Mouse (Mus musculus): Measurements from ENCODE around the gene Tspan18. TPM values are rescaled to one million over a fixed set of nuclear protein-coding genes. Genes with fewer than 3 reads are reported as not detected.

The Tspan18 gene
- polyA plus RNA-seq, 1 experiment = 0.06 TPM

DNA sequence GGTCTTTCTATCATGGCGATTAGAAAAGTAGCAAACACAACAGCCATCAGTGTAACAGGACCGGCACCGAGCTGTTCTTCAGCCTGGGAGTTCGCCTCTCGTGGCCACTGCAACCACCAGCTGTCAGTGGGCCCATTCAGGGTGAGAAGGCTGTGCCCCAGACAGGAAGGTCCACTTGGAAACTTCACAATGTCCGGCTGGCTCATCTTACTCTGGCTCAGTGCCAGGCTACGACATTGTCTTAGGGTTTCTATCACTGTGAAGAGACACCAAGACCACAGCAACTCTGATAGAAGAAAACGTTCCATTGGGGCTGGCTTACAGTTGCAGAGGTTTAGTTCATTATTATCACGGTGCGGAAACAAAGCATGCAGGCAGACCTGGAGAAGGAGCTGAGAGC, 45.1 kb downstream of the Tspan18 start:
- no peaks in the 10 kb centered on the region for H3K79me3 ChIP-seq (ENCODE audit: low read depth)
- no peak for TF ChIP-seq MYOG (IDR thresholded peaks at IDR 0.05; ENCODE audit: control insufficient read depth, extremely low read depth, insufficient read length)
- no peak for TF ChIP-seq CTCF (IDR thresholded peaks at IDR 0.05; ENCODE audit: control insufficient read depth, insufficient read depth, insufficient read length)
- TF ChIP-seq MYOD1 (IDR thresholded peaks at IDR 0.05; ENCODE audit: control insufficient read depth, insufficient read length, low read depth) = no peak
- H3K27me3 ChIP-seq (ENCODE audit: control insufficient read depth, insufficient read depth, insufficient read length) = no peaks in the 10 kb centered on the region
- no peaks in the 10 kb centered on the region for H3K79me2 ChIP-seq (ENCODE audit: control insufficient read depth, insufficient read depth)
- no peak overlapping the region for H3K4me3 ChIP-seq (ENCODE audit: insufficient read depth, poor library complexity, severe bottlenecking)
- H3ac ChIP-seq (ENCODE audit: control insufficient read depth, insufficient read length, low read depth) = no peak overlapping the region
- H3K36me3 ChIP-seq (ENCODE audit: control insufficient read depth, insufficient read depth) = no peaks in the 10 kb centered on the region

DNA sequence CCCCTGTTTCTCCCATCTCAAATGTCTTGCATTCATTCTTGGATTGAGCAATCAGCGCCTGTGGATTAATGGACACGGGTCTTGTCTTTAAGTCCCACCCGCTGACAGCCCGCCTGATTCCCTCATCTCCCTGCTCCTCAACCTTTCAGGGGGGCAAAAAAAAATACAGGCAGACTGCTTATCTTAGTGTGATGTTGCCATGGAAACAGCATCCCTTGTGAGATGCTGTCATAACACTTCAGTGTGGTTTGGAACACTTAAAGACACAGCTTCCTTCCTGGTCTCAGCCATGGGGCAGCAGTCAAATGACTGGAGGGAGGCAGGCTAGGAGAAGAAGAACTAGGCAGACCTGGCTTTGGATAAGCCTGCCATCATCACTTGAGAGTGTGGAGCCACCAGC, 47.0 kb downstream of the Tspan18 start:
- H3K27me3 ChIP-seq (ENCODE audit: control insufficient read depth, insufficient read depth, insufficient read length) = no peaks in the 10 kb centered on the region
- no peaks in the 10 kb centered on the region for H3K79me2 ChIP-seq (ENCODE audit: control insufficient read depth, insufficient read depth)
- H3K4me3 ChIP-seq (ENCODE audit: insufficient read depth, poor library complexity, severe bottlenecking) = no peak overlapping the region
- no peaks in the 10 kb centered on the region for H3K79me3 ChIP-seq (ENCODE audit: low read depth)
- no peaks in the 10 kb centered on the region for H3K36me3 ChIP-seq (ENCODE audit: control insufficient read depth, insufficient read depth)
- no peak overlapping the region for H3ac ChIP-seq (ENCODE audit: control insufficient read depth, insufficient read length, low read depth)
- TF ChIP-seq MYOD1 (IDR thresholded peaks at IDR 0.05; ENCODE audit: control insufficient read depth, insufficient read length, low read depth) (no peak), MYOG (IDR thresholded peaks at IDR 0.05; ENCODE audit: control insufficient read depth, extremely low read depth, insufficient read length) (no peak), USF1 (IDR thresholded peaks at IDR 0.05; ENCODE audit: low read depth) (no peak), FOSL1 (IDR thresholded peaks at IDR 0.05; ENCODE audit: insufficient read depth, low read length, poor library complexity, severe bottlenecking) (no peak), MAX (IDR thresholded peaks at IDR 0.05) (no peak), CEBPB (IDR thresholded peaks at IDR 0.05; ENCODE audit: low read depth) (no peak), CTCF (IDR thresholded peaks at IDR 0.05; ENCODE audit: control insufficient read depth, insufficient read depth, insufficient read length) (no peak)

DNA sequence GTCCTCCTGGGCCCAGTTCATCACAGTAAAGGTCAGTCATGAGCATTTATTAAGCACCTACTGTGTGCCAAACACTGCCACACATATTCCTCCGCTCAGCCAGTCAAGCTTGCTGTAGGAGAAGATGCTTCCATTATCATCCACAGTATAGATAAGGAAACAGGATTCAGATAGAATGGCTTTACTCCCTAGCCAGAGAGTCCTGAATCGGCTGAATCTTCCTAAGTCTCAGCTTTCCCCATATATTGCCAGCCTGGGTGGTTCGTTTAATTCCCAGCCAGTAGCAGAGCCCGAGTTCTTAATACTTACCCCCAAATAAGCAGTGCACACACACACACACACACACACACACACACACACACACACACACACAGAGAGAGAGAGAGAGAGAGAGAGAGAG, 47.6 kb downstream of the Tspan18 start:
- H3K79me2 ChIP-seq (ENCODE audit: control insufficient read depth, insufficient read depth) = no peaks in the 10 kb centered on the region
- no peak overlapping the region for H3K4me3 ChIP-seq (ENCODE audit: insufficient read depth, poor library complexity, severe bottlenecking)
- no peaks in the 10 kb centered on the region for H3K27me3 ChIP-seq (ENCODE audit: control insufficient read depth, insufficient read depth, insufficient read length)
- H3K36me3 ChIP-seq (ENCODE audit: control insufficient read depth, insufficient read depth) = no peaks in the 10 kb centered on the region
- H3ac ChIP-seq (ENCODE audit: control insufficient read depth, insufficient read length, low read depth) = no peak overlapping the region
- H3K79me3 ChIP-seq (ENCODE audit: low read depth) = no peaks in the 10 kb centered on the region
- TF ChIP-seq CTCF (IDR thresholded peaks at IDR 0.05; ENCODE audit: control insufficient read depth, insufficient read depth, insufficient read length) (no peak), MYOG (IDR thresholded peaks at IDR 0.05; ENCODE audit: control insufficient read depth, extremely low read depth, insufficient read length) (no peak), CEBPB (IDR thresholded peaks at IDR 0.05; ENCODE audit: low read depth) (no peak), FOSL1 (IDR thresholded peaks at IDR 0.05; ENCODE audit: insufficient read depth, low read length, poor library complexity, severe bottlenecking) (no peak), USF1 (IDR thresholded peaks at IDR 0.05; ENCODE audit: low read depth) (no peak), MYOD1 (IDR thresholded peaks at IDR 0.05; ENCODE audit: control insufficient read depth, insufficient read length, low read depth) (no peak), MAX (IDR thresholded peaks at IDR 0.05) (no peak)

DNA sequence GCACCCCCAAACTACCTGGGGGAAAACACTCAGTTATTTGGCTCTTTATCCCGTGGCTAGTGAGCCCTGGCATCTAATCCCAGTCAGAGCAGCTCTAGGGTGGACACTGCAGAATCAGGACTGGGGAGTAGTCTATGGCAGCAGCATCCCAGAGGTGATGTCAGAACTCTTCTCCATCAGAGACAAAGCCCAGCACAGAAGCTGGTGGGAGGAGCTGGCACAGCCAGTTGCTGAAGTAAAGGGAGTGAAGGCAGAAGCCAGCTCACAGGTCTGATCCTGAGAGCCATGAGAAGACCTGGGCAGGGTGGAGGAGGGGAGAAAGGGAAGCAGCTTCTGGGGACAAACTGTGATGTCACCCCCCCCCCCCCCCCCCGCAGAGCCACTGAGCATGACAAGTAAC, 48.0 kb downstream of the Tspan18 start:
- Histone ChIP-seq H3K36me3 (ENCODE audit: control insufficient read depth, insufficient read depth) (no peaks in the 10 kb centered on the region), H3K27me3 (ENCODE audit: control insufficient read depth, insufficient read depth, insufficient read length) (no peaks in the 10 kb centered on the region), H3ac (ENCODE audit: control insufficient read depth, insufficient read length, low read depth) (no peak overlapping the region), H3K4me3 (ENCODE audit: insufficient read depth, poor library complexity, severe bottlenecking) (no peak overlapping the region), H3K79me3 (ENCODE audit: low read depth) (no peaks in the 10 kb centered on the region), H3K79me2 (ENCODE audit: control insufficient read depth, insufficient read depth) (no peaks in the 10 kb centered on the region)
- TF ChIP-seq CEBPB (IDR thresholded peaks at IDR 0.05; ENCODE audit: low read depth) (no peak), MYOG (IDR thresholded peaks at IDR 0.05; ENCODE audit: control insufficient read depth, extremely low read depth, insufficient read length) (no peak), USF1 (IDR thresholded peaks at IDR 0.05; ENCODE audit: low read depth) (no peak), MAX (IDR thresholded peaks at IDR 0.05) (no peak), CTCF (IDR thresholded peaks at IDR 0.05; ENCODE audit: control insufficient read depth, insufficient read depth, insufficient read length) (no peak), FOSL1 (IDR thresholded peaks at IDR 0.05; ENCODE audit: insufficient read depth, low read length, poor library complexity, severe bottlenecking) (no peak), MYOD1 (IDR thresholded peaks at IDR 0.05; ENCODE audit: control insufficient read depth, insufficient read length, low read depth) (no peak)

DNA sequence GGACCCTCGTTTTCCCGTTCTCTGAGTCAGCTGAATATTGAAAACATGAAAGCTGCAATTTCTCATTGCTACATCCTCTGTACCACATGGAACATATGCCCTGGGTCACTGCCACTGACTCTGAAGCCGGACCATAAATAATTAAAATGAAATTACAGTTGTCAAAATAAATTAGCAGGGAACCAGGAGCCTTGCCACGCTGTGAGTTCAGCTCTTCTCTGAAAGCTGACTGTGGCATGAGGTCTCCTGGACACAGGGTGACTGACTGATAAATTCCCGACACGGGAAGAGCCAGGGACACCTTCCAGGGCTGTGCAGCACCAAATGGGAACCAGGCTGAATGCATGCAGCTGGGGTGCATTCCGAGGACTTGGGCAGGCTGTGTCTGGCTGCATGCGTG, 48.5 kb downstream of the Tspan18 start:
- no peaks in the 10 kb centered on the region for H3K79me3 ChIP-seq (ENCODE audit: low read depth)
- TF ChIP-seq FOSL1 (IDR thresholded peaks at IDR 0.05; ENCODE audit: insufficient read depth, low read length, poor library complexity, severe bottlenecking) = no peak
- no peak for TF ChIP-seq MAX (IDR thresholded peaks at IDR 0.05)
- TF ChIP-seq CEBPB (IDR thresholded peaks at IDR 0.05; ENCODE audit: low read depth) = no peak
- TF ChIP-seq MYOG (IDR thresholded peaks at IDR 0.05; ENCODE audit: control insufficient read depth, extremely low read depth, insufficient read length) = no peak
- no peak for TF ChIP-seq USF1 (IDR thresholded peaks at IDR 0.05; ENCODE audit: low read depth)
- no peak for TF ChIP-seq CTCF (IDR thresholded peaks at IDR 0.05; ENCODE audit: control insufficient read depth, insufficient read depth, insufficient read length)
- TF ChIP-seq MYOD1 (IDR thresholded peaks at IDR 0.05; ENCODE audit: control insufficient read depth, insufficient read length, low read depth) = no peak

DNA sequence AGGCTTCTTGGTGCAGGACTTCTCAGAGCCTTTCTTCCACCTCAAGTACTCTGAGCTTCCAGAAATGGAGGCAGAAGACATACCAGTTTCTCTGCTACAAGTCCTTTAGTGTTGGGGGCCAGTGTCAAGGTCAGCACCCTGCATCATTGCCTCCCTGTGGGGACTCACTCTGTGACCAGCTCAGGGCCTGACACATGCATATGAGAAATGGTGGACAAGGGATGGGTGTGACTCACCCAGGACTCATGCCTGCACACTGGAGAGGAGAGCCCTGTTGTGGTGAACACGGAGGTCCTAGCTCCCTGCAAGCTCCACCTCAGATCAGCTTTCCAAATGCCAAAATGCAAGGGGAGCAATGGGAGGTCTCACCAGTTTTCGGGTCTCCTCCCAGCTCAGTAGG, 49.7 kb downstream of the Tspan18 start:
- Histone ChIP-seq H3K79me2 (ENCODE audit: control insufficient read depth, insufficient read depth) (no peaks in the 10 kb centered on the region), H3K36me3 (ENCODE audit: control insufficient read depth, insufficient read depth) (no peaks in the 10 kb centered on the region), H3K4me3 (ENCODE audit: insufficient read depth, poor library complexity, severe bottlenecking) (no peak overlapping the region), H3K27me3 (ENCODE audit: control insufficient read depth, insufficient read depth, insufficient read length) (no peaks in the 10 kb centered on the region), H3ac (ENCODE audit: control insufficient read depth, insufficient read length, low read depth) (peak overlapping the region; percentile 21), H3K79me3 (ENCODE audit: low read depth) (no peaks in the 10 kb centered on the region)
- peak; percentile 47 for TF ChIP-seq FOSL1 (IDR thresholded peaks at IDR 0.05; ENCODE audit: insufficient read depth, low read length, poor library complexity, severe bottlenecking)
- TF ChIP-seq MYOG (IDR thresholded peaks at IDR 0.05; ENCODE audit: control insufficient read depth, extremely low read depth, insufficient read length) = no peak
- TF ChIP-seq CTCF (IDR thresholded peaks at IDR 0.05; ENCODE audit: control insufficient read depth, insufficient read depth, insufficient read length) = no peak
- no peak for TF ChIP-seq MAX (IDR thresholded peaks at IDR 0.05)
- no peak for TF ChIP-seq MYOD1 (IDR thresholded peaks at IDR 0.05; ENCODE audit: control insufficient read depth, insufficient read length, low read depth)

More for the DNA sequence above, 48.5 kb downstream of the Tspan18 start:
- Histone ChIP-seq H3K79me2 (ENCODE audit: control insufficient read depth, insufficient read depth) (no peaks in the 10 kb centered on the region), H3K4me3 (ENCODE audit: insufficient read depth, poor library complexity, severe bottlenecking) (no peak overlapping the region), H3K27me3 (ENCODE audit: control insufficient read depth, insufficient read depth, insufficient read length) (no peaks in the 10 kb centered on the region), H3ac (ENCODE audit: control insufficient read depth, insufficient read length, low read depth) (no peak overlapping the region), H3K36me3 (ENCODE audit: control insufficient read depth, insufficient read depth) (no peaks in the 10 kb centered on the region)

All from C2C12 (cell line).